Mouse (Mus musculus) liver, embryonic 15.5 days (tissue): Measurements from ENCODE around the gene Dennd1a. TPM values are rescaled to one million over a fixed set of nuclear protein-coding genes. Genes with fewer than 3 reads are reported as not detected.
A peak's percentile ranks its signal among the peaks of the same experiment; 100 is the strongest.

ENCODE experiments used
- ATAC-seq: fragments of 200-750 bp; cut with Nextera tagmentation; 2 replicates; pipeline ENCODE4 v1.8.0; 2017; ENCODE audit warnings: moderate number of reproducible peaks, mild to moderate bottlenecking, moderate library complexity; ENCODE audit not compliant: insufficient read depth
- H3K27ac ChIP-seq: fragments of 300-500 bp; sonication (generic); replicated peaks from 2 replicates; pipeline ENCODE4 v1.5.1; 2015; ENCODE audit warnings: mild to moderate bottlenecking, inconsistent platforms
- H3K27me3 ChIP-seq: fragments of 300-500 bp; sonication (generic); 2 replicates; pipeline ENCODE4 v1.6.1; 2015; ENCODE audit warnings: mild to moderate bottlenecking, inconsistent platforms
- H3K36me3 ChIP-seq: fragments of 300-500 bp; sonication (generic); replicated peaks from 2 replicates; pipeline ENCODE4 v1.6.1; 2015; ENCODE audit warnings: moderate library complexity, mild to moderate bottlenecking, inconsistent platforms
- H3K4me1 ChIP-seq: fragments of 300-500 bp; sonication (generic); replicated peaks from 2 replicates; pipeline ENCODE4 v1.6.1; 2015; ENCODE audit warnings: inconsistent platforms
- H3K4me2 ChIP-seq: fragments of 300-500 bp; sonication (generic); 2 replicates; pipeline ENCODE4 v1.6.1; 2015; ENCODE audit warnings: moderate library complexity, mild to moderate bottlenecking, inconsistent platforms
- H3K4me3 ChIP-seq: fragments of 300-500 bp; sonication (generic); replicated peaks from 2 replicates; pipeline ENCODE4 v1.5.1; 2015; ENCODE audit warnings: mild to moderate bottlenecking, inconsistent platforms
- H3K9ac ChIP-seq: fragments of 300-500 bp; sonication (generic); 2 replicates; pipeline ENCODE4 v1.6.1; 2015; ENCODE audit warnings: moderate library complexity, mild to moderate bottlenecking, inconsistent platforms
- H3K9me3 ChIP-seq: fragments of 300-500 bp; sonication (generic); replicated peaks from 2 replicates; pipeline ENCODE4 v1.6.1; 2016; ENCODE audit warnings: inconsistent platforms
- WGBS: fragments of 180-500 bp; shearing (Covaris S2); methylation state at CpG from one replicate; pipeline ENCODE4 v1.1.7; 2015; ENCODE audit warnings: mixed read lengths; ENCODE audit not compliant: insufficient replicate concordance; 5-methylcytosine and 5-hydroxymethylcytosine counted together
- polyA plus RNA-seq: library from polyadenylated mRNA; unstranded; fragments of >200 nt; fragmentation: Nextera tagmentation; extraction: Ambion mirVana; gene quantifications from 2 replicates; pipeline ENCODE4 v1.2.1, GENCODE M21; 2015

Dennd1a gene
- polyA plus RNA-seq, 1 experiment from 2014 or later, result 9.9 TPM

DNA sequence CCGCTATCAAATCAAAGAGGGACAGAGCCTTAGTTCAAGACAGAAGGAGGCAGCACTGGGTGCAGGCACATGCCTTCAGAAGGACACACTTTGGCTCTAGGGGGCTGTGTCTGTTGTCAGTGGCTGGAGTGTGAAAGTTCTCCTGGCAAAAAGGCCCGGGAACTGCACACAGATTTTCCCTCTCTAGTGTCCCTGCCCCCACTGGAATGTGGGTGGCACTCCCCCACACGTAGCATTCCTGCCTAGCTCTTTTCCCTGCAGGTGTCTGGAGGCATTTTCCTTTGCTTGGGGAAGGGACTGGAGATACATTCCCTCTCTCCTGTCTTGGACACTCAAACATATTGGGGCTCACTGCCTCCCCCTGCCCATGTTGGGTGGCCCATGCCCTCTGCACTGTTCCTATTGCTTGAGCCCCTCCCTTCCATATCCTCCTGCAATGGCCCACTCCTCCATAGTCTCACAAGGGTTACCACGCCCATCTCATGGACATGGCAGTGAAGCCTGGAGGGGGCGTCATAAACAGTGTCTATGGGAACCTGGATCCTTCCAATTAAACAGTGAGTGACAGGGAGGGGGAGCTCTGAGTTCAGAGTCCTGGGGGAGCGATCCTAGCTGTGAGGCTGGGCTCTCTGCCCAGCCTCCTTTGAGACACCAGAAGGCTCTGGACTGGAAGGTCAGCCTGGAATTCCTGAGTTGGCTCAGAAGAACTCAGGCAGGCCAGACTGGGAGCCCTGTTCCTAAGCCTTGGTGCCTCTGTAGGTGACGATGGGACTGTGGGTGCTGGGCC lies 498.8 kb downstream of the Dennd1a start:
- H3K27ac ChIP-seq, result no peak overlapping the region
- no peaks in the 10 kb centered on the region for H3K36me3 ChIP-seq
- peaks cover 68% of the 10 kb centered on the region for H3K27me3 ChIP-seq
- no peak overlapping the region for H3K4me2 ChIP-seq
- 53% methylated on average over 7 of the region's 7 CpGs for WGBS
- no peak overlapping the region for H3K4me3 ChIP-seq
- no peaks in the 10 kb centered on the region for H3K4me1 ChIP-seq
- ATAC-seq, result no peak
- no peaks in the 10 kb centered on the region for H3K9me3 ChIP-seq
- H3K9ac ChIP-seq, result no peak overlapping the region

GRCm38 (mm10) chr2:37786461-37786860 lies 500.7 kb downstream of the Dennd1a start:
- peaks cover 59% of the 10 kb centered on the region for H3K27me3 ChIP-seq
- no peaks in the 10 kb centered on the region for H3K4me1 ChIP-seq
- H3K27ac ChIP-seq, result no peak overlapping the region
- H3K36me3 ChIP-seq, result no peaks in the 10 kb centered on the region
- H3K9ac ChIP-seq, result no peak overlapping the region
- peak overlapping the region; percentile 21 for H3K4me2 ChIP-seq
- no peak overlapping the region for H3K4me3 ChIP-seq
- no peak for ATAC-seq
- 25% methylated on average over 52 of the region's 52 CpGs for WGBS
- no peaks in the 10 kb centered on the region for H3K9me3 ChIP-seq

DNA sequence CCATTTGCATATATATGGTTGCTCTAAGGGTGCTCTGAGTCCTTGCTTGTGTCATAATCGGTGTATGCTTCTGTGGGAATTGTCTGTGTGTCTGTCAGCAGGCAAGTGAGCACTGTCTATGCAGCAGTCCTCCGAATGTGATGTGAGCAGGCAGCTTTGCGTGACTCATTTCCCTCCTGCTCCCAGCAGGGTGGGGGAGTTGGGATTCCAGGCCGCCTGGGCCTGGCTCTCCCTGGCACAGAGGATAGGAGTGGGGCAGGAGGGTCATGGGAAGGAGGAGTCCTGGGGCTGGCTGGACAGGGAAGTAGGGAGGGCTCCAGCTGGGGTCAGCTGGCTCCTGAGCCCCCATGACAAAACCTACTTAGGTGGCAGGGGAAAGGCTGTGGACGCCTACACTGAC lies 502.7 kb downstream of the Dennd1a start:
- H3K4me1 ChIP-seq, result peaks cover 14% of the 10 kb centered on the region
- 46% methylated on average over 5 of the region's 5 CpGs for WGBS
- no peak overlapping the region for H3K27ac ChIP-seq
- no peaks in the 10 kb centered on the region for H3K9me3 ChIP-seq
- no peak for ATAC-seq
- no peaks in the 10 kb centered on the region for H3K36me3 ChIP-seq
- no peak overlapping the region for H3K9ac ChIP-seq
- H3K4me2 ChIP-seq, result no peak overlapping the region
- peaks cover 60% of the 10 kb centered on the region for H3K27me3 ChIP-seq
- H3K4me3 ChIP-seq, result no peak overlapping the region

GRCm38 (mm10) chr2:37782002-37782401 lies 505.2 kb downstream of the Dennd1a start:
- H3K4me3 ChIP-seq, result no peak overlapping the region
- no peaks in the 10 kb centered on the region for H3K36me3 ChIP-seq
- no peak overlapping the region for H3K4me2 ChIP-seq
- H3K9ac ChIP-seq, result no peak overlapping the region
- peaks cover 19% of the 10 kb centered on the region for H3K4me1 ChIP-seq
- ATAC-seq, result no peak
- 52% methylated on average over 7 of the region's 7 CpGs for WGBS
- no peaks in the 10 kb centered on the region for H3K9me3 ChIP-seq
- H3K27ac ChIP-seq, result no peak overlapping the region
- H3K27me3 ChIP-seq, result peaks cover 57% of the 10 kb centered on the region

DNA sequence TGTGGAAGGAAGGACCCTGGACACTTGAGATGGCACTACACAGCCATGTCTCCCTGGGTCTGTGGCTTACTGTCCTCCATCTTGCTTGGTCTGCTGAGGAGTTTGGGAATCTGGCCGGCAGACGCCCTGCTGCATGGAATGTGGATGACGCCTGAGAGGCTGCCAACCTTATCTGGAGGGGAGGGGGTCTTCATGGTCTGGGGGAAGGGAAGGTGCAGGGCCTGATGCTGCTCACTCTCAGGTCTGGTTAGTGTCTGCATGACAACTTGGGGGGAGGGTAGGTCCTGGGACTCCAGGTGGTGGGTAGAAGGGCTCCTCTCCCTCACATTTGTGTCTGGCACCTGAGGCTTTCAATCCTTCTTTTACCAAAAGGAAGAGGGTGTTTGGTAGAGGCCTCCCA lies 505.8 kb downstream of the Dennd1a start:
- WGBS, result 56% methylated on average over 3 of the region's 3 CpGs

GRCm38 (mm10) chr2:37780270-37780929 lies 506.8 kb downstream of the Dennd1a start:
- Histone ChIP-seq H3K4me3 (peak overlapping the region; percentile 17; the same call in 1 of the 2 replicates), H3K36me3 (no peaks in the 10 kb centered on the region), H3K27me3 (peaks cover 57% of the 10 kb centered on the region), H3K4me1 (peaks cover 19% of the 10 kb centered on the region), H3K4me2 (peak overlapping the region; percentile 56), H3K9ac (0 out of 2 replicates have a peak overlapping the region, but pooled peaks have one; percentile 18), H3K9me3 (no peaks in the 10 kb centered on the region), H3K27ac (no peak overlapping the region)
- ATAC-seq, result peak; percentile 93
- WGBS, result 2% methylated on average over 14 of the region's 14 CpGs

More for the DNA sequence above, 505.8 kb downstream of the Dennd1a start:
- Histone ChIP-seq H3K9me3 (no peaks in the 10 kb centered on the region), H3K36me3 (no peaks in the 10 kb centered on the region), H3K4me1 (peaks cover 19% of the 10 kb centered on the region), H3K9ac (no peak overlapping the region), H3K27ac (no peak overlapping the region), H3K4me3 (no peak overlapping the region), H3K4me2 (no peak overlapping the region), H3K27me3 (peaks cover 57% of the 10 kb centered on the region)
- no peak for ATAC-seq

- no peak overlapping the region for H3K4me2 ChIP-seq
- H3K4me1 ChIP-seq, result peaks cover 19% of the 10 kb centered on the region
- no peaks in the 10 kb centered on the region for H3K36me3 ChIP-seq
- H3K27me3 ChIP-seq, result peaks cover 58% of the 10 kb centered on the region
- H3K4me3 ChIP-seq, result no peak overlapping the region
- WGBS, result 47% methylated on average over 10 of the region's 10 CpGs
- no peak for ATAC-seq
- no peaks in the 10 kb centered on the region for H3K9me3 ChIP-seq
- no peak overlapping the region for H3K27ac ChIP-seq
- no peak overlapping the region for H3K9ac ChIP-seq
Measured at GRCm38 (mm10) chr2:37777958-37778720, 509.1 kb downstream of the Dennd1a start.

GRCm38 (mm10) chr2:37776611-37777411 lies 510.4 kb downstream of the Dennd1a start:
- peak overlapping the region; percentile 48 for H3K4me2 ChIP-seq
- no peak overlapping the region; the same call in 1 of the 2 replicates for H3K4me3 ChIP-seq
- ATAC-seq, result no peak
- H3K4me1 ChIP-seq, result peaks cover 21% of the 10 kb centered on the region
- H3K9me3 ChIP-seq, result no peaks in the 10 kb centered on the region
- H3K36me3 ChIP-seq, result no peaks in the 10 kb centered on the region
- 24% methylated on average over 20 of the region's 20 CpGs for WGBS
- H3K27ac ChIP-seq, result no peak overlapping the region
- peaks cover 63% of the 10 kb centered on the region for H3K27me3 ChIP-seq
- no peak overlapping the region for H3K9ac ChIP-seq

GRCm38 (mm10) chr2:37776016-37776415 lies 511.2 kb downstream of the Dennd1a start, which contains the start of gene Crb2:
TSS of gene Crb2 (plus strand) at chr2:37776249.
- Histone ChIP-seq H3K4me3 (no peak within 1 kb of the TSS; the same call in 1 of the 2 replicates), H3K36me3 (no peaks in the 10 kb centered on the region), H3K27ac (no peak within 1 kb of the TSS), H3K4me2 (peak within 1 kb of the TSS; percentile 48), H3K9me3 (no peaks in the 10 kb centered on the region), H3K4me1 (peaks cover 28% of the 10 kb centered on the region), H3K27me3 (peaks cover 55% of the 10 kb centered on the region), H3K9ac (no peak within 1 kb of the TSS)
- 7% methylated on average over 18 of the region's 18 CpGs for WGBS
- ATAC-seq, result no peak

DNA sequence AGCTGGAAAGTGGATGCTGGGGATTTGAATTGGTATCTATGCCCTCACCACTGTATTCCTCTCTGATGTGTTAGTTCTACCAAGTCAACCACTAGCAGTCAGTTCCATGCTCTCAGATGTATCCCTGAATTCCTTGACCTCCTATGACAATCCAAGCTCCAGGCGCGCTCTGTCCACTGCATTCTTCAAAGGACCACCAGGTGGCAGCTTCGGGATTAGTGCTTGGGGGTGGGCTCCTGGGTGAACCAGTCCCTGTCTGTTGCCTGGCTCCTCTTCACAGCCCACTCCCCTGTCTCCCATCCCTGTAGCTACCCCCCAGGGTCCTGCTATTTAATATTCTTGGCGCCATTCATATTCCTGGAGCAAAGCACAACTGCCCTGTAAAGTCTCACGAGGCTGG lies 512.6 kb downstream of the Dennd1a start:
- no peak overlapping the region for H3K9ac ChIP-seq
- H3K36me3 ChIP-seq, result no peaks in the 10 kb centered on the region
- no peaks in the 10 kb centered on the region for H3K9me3 ChIP-seq
- no peak overlapping the region for H3K27ac ChIP-seq
- H3K27me3 ChIP-seq, result peaks cover 53% of the 10 kb centered on the region
- ATAC-seq, result no peak
- H3K4me3 ChIP-seq, result no peak overlapping the region
- 14% methylated on average over 5 of the region's 5 CpGs for WGBS
- no peak overlapping the region for H3K4me2 ChIP-seq
- peaks cover 15% of the 10 kb centered on the region for H3K4me1 ChIP-seq
